Mouse (Mus musculus): ENCODE measurements around the gene Nup214. TPM values are rescaled to one million over a fixed set of nuclear protein-coding genes. Genes with fewer than 3 reads are reported as not detected.

Nup214 gene
- polyA plus RNA-seq (2015; fragmentation: Nextera tagmentation; extraction: Ambion mirVana) = 58.1 and 61.3 TPM in 2 replicates

DNA sequence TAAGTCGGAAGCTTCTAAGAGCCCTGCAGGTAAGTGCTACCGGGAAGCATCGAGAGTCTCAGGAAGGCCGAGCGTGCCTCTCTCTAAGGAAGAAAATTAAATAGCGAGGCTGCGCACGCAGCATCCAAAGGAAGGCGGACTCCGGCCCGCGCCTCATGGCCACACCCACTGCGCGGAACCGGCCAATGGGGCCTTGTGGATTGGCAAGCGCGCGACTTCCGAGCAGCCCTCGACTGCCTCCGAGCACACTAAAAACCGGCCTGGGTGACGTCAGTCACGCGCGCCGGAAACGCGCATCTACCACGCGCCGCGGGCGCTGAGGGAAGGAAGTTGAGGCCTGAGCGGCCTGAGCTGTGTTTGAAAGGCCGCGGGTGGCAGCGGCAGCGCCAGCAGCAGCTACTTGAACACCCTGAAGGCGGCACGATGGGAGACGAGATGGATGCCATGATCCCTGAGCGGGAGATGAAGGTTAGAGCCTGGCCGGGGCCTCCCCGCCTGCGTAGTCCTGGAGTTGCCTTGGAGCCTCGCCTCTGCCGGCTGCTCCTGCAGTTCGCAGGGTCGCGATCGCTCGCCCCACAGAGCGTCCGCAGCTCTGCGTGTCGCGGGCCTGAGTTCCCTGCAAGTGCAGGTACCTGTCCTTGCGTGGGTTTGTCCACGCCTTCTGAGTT lies at the start of gene Nup214:
Gene Nup214 (plus strand): TSS at position 296 of the 668 bp plus-strand sequence.
- Histone ChIP-seq H3K27me3 (replicated peaks) (no peaks in the 10 kb centered on the region), H3K36me3 (peaks cover 55% of the 10 kb centered on the region), H3K4me1 (peaks cover 18% of the 10 kb centered on the region), H3K27ac (replicated peaks) (peak within 1 kb of the TSS; percentile 70), H3K4me3 (peak within 1 kb of the TSS; percentile 95), H3K9me3 (no peaks in the 10 kb centered on the region), H3K9ac (peak within 1 kb of the TSS; percentile 97), H3K4me2 (peak within 1 kb of the TSS; percentile 86)
- peak; percentile 97 for ATAC-seq (ENCODE audit: extremely low read depth, insufficient number of reproducible peaks, low FRiP score, low TSS enrichment)
- WGBS = under 1% methylated on average over 60 of the region's 60 CpGs

DNA sequence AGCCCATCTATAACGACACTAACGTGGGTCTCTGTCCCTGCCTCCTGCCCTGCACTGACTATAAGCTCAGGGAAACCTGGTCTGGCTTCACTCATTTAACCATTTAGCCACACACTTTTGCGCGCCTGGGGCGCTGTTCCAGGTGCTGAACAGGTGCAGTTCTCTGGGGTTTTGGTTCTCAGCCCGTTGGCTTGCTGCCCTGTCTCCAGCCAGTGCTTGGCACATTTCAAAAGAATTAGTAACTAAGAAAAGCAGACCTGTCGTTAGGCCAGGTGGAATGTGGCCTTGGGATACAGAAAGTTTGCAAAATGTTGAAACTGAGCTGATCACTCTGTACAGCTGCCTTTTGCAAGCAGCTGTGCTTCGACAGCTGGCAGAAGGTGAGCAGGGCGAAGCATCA lies 49.4 kb upstream of the Nup214 start:
- no peak overlapping the region for H3K9ac ChIP-seq
- peaks cover 67% of the 10 kb centered on the region for H3K27me3 ChIP-seq (replicated peaks)
- H3K27ac ChIP-seq (replicated peaks) = no peak overlapping the region
- no peaks in the 10 kb centered on the region for H3K36me3 ChIP-seq
- no peak overlapping the region for H3K4me2 ChIP-seq
- no peaks in the 10 kb centered on the region for H3K9me3 ChIP-seq
- H3K4me3 ChIP-seq = no peak overlapping the region
- 26% methylated on average over 9 of the region's 9 CpGs for WGBS
- ATAC-seq (ENCODE audit: extremely low read depth, insufficient number of reproducible peaks, low FRiP score, low TSS enrichment) = no peak
- no peaks in the 10 kb centered on the region for H3K4me1 ChIP-seq

DNA sequence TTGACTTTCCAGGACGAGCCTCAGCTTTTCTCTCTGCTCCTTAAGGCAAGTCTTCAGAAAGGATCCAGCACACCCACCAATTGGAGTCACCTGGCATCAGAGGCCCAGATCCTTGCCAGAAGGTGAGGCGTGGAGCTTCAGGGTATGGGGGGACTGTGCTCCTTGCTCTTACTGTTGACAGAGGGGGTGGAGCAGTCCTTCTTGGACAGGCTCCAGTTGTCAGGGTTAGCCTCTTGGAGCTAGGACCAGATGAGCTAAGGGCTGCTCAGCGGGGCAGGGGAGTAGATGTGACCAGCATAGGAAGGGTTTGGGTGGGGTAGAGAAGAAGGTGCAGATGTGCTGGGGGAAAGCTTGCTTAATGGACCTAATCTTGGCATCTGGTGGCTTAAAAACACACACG lies 48.3 kb upstream of the Nup214 start:
- Histone ChIP-seq H3K4me2 (no peak overlapping the region), H3K4me3 (no peak overlapping the region), H3K9me3 (no peaks in the 10 kb centered on the region), H3K9ac (no peak overlapping the region), H3K27me3 (replicated peaks) (peaks cover 56% of the 10 kb centered on the region), H3K36me3 (no peaks in the 10 kb centered on the region), H3K4me1 (no peaks in the 10 kb centered on the region), H3K27ac (replicated peaks) (no peak overlapping the region)
- 49% methylated on average over 4 of the region's 4 CpGs for WGBS
- no peak for ATAC-seq (ENCODE audit: extremely low read depth, insufficient number of reproducible peaks, low FRiP score, low TSS enrichment)

DNA sequence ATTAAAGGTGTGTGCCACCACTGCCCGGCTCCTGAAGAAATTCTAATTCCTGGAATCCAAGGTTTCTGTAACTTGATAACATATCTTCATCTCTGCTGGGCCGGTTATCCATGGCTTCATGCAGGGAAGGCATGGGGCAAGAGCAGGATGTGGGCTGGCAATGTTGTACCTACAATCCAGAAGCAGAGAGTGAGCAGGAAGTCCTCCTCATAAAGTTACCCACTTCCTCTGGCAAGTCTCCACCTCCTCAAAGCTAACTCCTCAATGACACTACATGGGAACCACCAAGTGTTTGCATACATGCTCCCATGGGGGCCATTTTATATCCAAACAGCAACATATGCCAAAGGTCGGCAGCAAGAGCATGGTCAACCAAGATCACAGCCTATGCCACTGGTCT lies 44.6 kb upstream of the Nup214 start:
- 71% methylated on average over 3 of the region's 3 CpGs for WGBS
- H3K9me3 ChIP-seq = no peaks in the 10 kb centered on the region
- H3K4me2 ChIP-seq = no peak overlapping the region
- no peak overlapping the region for H3K27ac ChIP-seq (replicated peaks)
- H3K4me3 ChIP-seq = no peak overlapping the region
- peaks cover 1% of the 10 kb centered on the region; the same call in 1 of the 2 replicates for H3K4me1 ChIP-seq
- no peak overlapping the region for H3K9ac ChIP-seq
- no peaks in the 10 kb centered on the region for H3K36me3 ChIP-seq
- peaks cover 28% of the 10 kb centered on the region for H3K27me3 ChIP-seq (replicated peaks)
- no peak for ATAC-seq (ENCODE audit: extremely low read depth, insufficient number of reproducible peaks, low FRiP score, low TSS enrichment)

DNA sequence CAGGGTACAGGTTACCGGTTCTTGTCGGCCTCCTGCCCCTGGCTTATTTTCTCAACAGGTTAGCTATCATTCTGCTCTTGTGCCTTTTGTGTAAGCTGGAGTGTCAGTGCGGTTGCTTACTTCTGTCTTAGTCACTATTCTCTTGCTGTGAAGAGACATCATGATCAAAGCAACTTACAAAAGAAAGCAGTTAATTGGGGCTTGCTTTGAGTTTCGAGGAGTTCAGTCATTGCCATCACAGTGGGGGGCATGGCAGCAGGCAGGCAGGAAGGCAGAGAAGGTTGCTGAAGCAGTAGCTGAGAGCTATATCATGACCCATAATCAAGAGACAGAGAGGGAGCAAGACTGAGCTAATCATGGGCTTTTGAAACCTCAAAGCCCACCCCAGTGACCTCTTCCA lies 39.7 kb upstream of the Nup214 start:
- Histone ChIP-seq H3K9ac (no peak overlapping the region), H3K36me3 (no peaks in the 10 kb centered on the region), H3K4me1 (peaks cover 10% of the 10 kb centered on the region), H3K4me3 (no peak overlapping the region), H3K27ac (replicated peaks) (no peak overlapping the region), H3K4me2 (no peak overlapping the region), H3K9me3 (no peaks in the 10 kb centered on the region), H3K27me3 (replicated peaks) (peaks cover 6% of the 10 kb centered on the region)
- ATAC-seq (ENCODE audit: extremely low read depth, insufficient number of reproducible peaks, low FRiP score, low TSS enrichment) = no peak
- 54% methylated on average over 4 of the region's 4 CpGs for WGBS

DNA sequence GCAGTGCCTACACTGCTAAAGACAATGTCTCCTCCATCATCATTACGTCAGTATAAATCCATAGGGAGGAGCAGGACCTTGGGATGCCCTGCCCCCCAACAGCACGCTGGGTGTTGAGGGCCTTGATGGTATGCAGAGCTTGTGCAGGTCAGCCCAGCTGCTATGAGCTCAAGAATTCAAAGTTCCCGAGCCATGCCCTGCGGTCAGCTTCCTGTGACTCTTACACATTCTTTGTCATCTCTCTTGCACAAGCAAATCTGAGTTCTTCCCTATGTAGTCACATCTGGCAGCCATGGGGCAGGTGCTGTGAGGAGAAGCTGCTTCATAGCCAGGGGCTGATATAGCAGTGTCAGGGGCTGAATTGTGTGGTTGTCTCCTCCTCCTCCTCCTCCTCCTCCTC lies 39.2 kb upstream of the Nup214 start:
- Histone ChIP-seq H3K27me3 (replicated peaks) (peaks cover 6% of the 10 kb centered on the region), H3K4me2 (no peak overlapping the region), H3K9me3 (no peaks in the 10 kb centered on the region), H3K9ac (no peak overlapping the region), H3K4me1 (peaks cover 10% of the 10 kb centered on the region), H3K36me3 (no peaks in the 10 kb centered on the region), H3K4me3 (no peak overlapping the region), H3K27ac (replicated peaks) (no peak overlapping the region)
- 29% methylated on average over 4 of the region's 4 CpGs for WGBS
- no peak for ATAC-seq (ENCODE audit: extremely low read depth, insufficient number of reproducible peaks, low FRiP score, low TSS enrichment)

DNA sequence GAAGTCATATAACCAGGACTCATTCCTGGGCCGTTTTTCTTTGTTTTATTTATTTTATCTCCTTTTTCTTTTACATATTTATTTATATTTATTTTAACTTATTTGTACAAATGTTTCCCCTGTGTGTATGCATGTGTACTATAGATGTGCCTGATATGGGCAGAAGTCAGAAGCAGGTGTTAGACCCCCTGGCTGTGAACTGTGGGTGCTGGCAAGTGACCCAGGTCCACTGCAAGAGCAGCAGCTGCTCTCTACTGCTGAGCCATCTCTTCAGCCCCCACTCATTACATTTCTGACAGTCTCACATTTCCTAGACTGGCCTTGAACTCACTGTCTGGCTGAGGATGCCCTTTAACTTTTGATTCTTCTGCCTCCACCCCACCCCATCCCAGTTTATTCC lies 35.9 kb upstream of the Nup214 start:
- H3K4me3 ChIP-seq = no peak overlapping the region
- no peak overlapping the region for H3K9ac ChIP-seq
- no peaks in the 10 kb centered on the region for H3K36me3 ChIP-seq
- no peak for ATAC-seq (ENCODE audit: extremely low read depth, insufficient number of reproducible peaks, low FRiP score, low TSS enrichment)
- H3K9me3 ChIP-seq = no peaks in the 10 kb centered on the region
- peaks cover 2% of the 10 kb centered on the region; the same call in 1 of the 2 replicates for H3K27me3 ChIP-seq (replicated peaks)
- 74% methylated on average over 1 of the region's 1 CpGs for WGBS
- no peak overlapping the region for H3K27ac ChIP-seq (replicated peaks)
- no peak overlapping the region for H3K4me2 ChIP-seq
- H3K4me1 ChIP-seq = peaks cover 10% of the 10 kb centered on the region

DNA sequence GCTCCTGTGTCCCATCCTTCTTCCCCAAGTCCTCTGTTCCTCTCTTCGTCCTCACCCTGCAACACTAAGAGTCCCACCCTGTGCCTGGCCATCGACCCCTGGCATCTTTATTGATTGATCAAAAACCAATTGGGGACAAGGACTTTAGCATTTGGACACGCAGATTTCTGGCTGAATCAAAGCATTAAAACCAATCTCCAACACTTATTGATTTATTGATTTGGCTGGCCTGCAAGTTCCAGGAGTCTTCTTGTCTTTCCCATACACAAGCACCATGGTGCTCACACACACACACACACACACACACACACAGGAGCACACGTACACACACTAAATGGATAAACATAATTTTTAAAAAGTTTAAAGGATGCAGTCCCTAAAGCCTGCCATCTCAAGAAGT lies 31.2 kb upstream of the Nup214 start:
- no peak overlapping the region for H3K4me3 ChIP-seq
- no peak overlapping the region for H3K4me2 ChIP-seq
- no peaks in the 10 kb centered on the region for H3K36me3 ChIP-seq
- no peak for ATAC-seq (ENCODE audit: extremely low read depth, insufficient number of reproducible peaks, low FRiP score, low TSS enrichment)
- no peaks in the 10 kb centered on the region for H3K9me3 ChIP-seq
- H3K9ac ChIP-seq = no peak overlapping the region
- no peaks in the 10 kb centered on the region for H3K4me1 ChIP-seq
- 69% methylated on average over 4 of the region's 4 CpGs for WGBS
- no peaks in the 10 kb centered on the region; the same call in 1 of the 2 replicates for H3K27me3 ChIP-seq (replicated peaks)
- no peak overlapping the region for H3K27ac ChIP-seq (replicated peaks)

DNA sequence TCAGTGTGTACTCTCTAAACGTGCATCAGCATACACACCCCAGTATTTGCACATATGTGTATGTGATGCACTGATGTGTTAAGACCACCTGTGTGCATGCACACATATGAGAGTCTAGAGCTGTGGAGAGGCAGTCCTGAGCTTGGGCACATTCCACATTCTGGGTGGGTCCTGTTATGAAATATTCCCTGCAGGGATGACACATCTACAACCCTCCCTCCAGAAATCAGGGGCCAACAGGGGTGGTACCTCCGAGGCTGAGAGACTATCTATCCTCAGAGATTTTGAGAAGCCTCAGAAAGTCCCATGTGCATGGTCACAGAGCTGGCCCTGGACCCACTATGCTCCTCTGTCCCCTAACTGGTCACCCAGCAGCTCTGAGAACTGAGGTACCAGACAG lies 28.7 kb upstream of the Nup214 start:
- H3K4me1 ChIP-seq = peaks cover 4% of the 10 kb centered on the region; the same call in 1 of the 2 replicates
- H3K9me3 ChIP-seq = no peaks in the 10 kb centered on the region
- ATAC-seq (ENCODE audit: extremely low read depth, insufficient number of reproducible peaks, low FRiP score, low TSS enrichment) = no peak
- peaks cover 9% of the 10 kb centered on the region; the same call in 1 of the 2 replicates for H3K27me3 ChIP-seq (replicated peaks)
- no peaks in the 10 kb centered on the region for H3K36me3 ChIP-seq
- 62% methylated on average over 2 of the region's 2 CpGs for WGBS
- H3K9ac ChIP-seq = no peak overlapping the region
- H3K4me2 ChIP-seq = no peak overlapping the region
- no peak overlapping the region for H3K27ac ChIP-seq (replicated peaks)
- H3K4me3 ChIP-seq = no peak overlapping the region

DNA sequence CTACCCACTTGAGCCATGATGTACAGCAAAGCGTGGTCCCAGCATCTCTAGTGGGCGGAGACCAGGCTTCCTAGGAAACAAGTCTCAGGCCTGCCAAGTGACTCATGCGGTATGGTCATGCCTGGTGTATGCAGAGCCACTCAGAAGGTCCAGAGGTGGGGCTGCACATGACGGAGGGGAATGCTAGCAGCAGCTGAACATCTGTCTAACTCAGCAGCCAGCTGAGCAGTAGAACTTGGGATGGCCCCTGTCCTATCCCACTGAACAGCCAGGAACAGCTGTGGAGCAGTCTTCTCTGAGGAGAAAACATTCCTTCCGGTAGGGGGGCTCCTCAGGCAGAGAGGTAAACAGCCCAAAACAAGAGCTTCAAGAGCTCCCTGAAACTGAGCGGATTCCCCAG lies 25.8 kb upstream of the Nup214 start:
- 64% methylated on average over 6 of the region's 6 CpGs for WGBS
- Histone ChIP-seq H3K4me3 (no peak overlapping the region), H3K9ac (no peak overlapping the region), H3K4me1 (peaks cover 32% of the 10 kb centered on the region), H3K27me3 (replicated peaks) (peaks cover 9% of the 10 kb centered on the region; the same call in 1 of the 2 replicates), H3K27ac (replicated peaks) (no peak overlapping the region), H3K36me3 (no peaks in the 10 kb centered on the region), H3K4me2 (no peak overlapping the region), H3K9me3 (no peaks in the 10 kb centered on the region)
- no peak for ATAC-seq (ENCODE audit: extremely low read depth, insufficient number of reproducible peaks, low FRiP score, low TSS enrichment)

DNA sequence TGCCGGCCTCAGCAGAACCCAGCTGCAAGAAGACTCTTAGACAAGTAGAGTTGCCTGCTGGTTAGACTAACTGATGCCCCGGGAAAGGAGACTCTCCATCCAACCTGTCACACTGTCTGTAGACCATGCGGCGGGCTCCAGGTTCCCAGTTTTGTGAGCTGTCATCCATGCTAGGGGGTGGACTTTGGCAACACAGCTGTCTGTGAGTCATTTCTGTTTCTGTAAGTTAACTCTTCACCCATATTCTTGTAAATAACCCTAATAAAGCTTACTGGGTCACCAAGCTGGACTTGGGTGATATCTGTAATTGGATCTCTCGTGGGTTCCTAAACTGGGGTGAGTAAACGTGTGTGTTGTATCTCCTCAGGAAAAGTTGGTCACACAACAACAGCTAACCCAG lies 25.4 kb upstream of the Nup214 start:
- H3K27me3 ChIP-seq (replicated peaks) = peaks cover 9% of the 10 kb centered on the region; the same call in 1 of the 2 replicates
- ATAC-seq (ENCODE audit: extremely low read depth, insufficient number of reproducible peaks, low FRiP score, low TSS enrichment) = no peak
- peaks cover 36% of the 10 kb centered on the region for H3K4me1 ChIP-seq
- WGBS = 64% methylated on average over 6 of the region's 6 CpGs
- H3K4me2 ChIP-seq = no peak overlapping the region
- H3K9ac ChIP-seq = no peak overlapping the region
- H3K36me3 ChIP-seq = no peaks in the 10 kb centered on the region
- H3K27ac ChIP-seq (replicated peaks) = no peak overlapping the region
- H3K4me3 ChIP-seq = no peak overlapping the region
- no peaks in the 10 kb centered on the region for H3K9me3 ChIP-seq
